Mouse (Mus musculus): Measurements from ENCODE around the gene Utp15. TPM values are rescaled to one million over a fixed set of nuclear protein-coding genes. Genes with fewer than 3 reads are reported as not detected.

Gene Utp15
- 15.7 and 19.0 TPM in 2 replicates for total RNA-seq (2021)
- long read RNA-seq, experiment 1, full-length matches to known transcripts = 16 of 20 reads
- long read RNA-seq, experiment 1, partial matches to known transcripts = 2 of 20 reads
- long read RNA-seq, experiment 1, other reads (novel, unspliced or antisense) = 2 of 20 reads
- long read RNA-seq, experiment 2, full-length matches to known transcripts = 17 of 19 reads
- long read RNA-seq, experiment 2, partial matches to known transcripts = 0 of 19 reads
- long read RNA-seq, experiment 2, other reads (novel, unspliced or antisense) = 2 of 19 reads

- peak; percentile 98 for DNase-seq
Measured at GRCm38 (mm10) chr13:98262636-98263457, at the start of gene Utp15, which contains the start of gene Ankra2. Gene Utp15 (minus strand): TSS chr13:98263041. Gene Ankra2 (plus strand): TSS chr13:98263074.

- DNase-seq = no peak
Measured at GRCm38 (mm10) chr13:98311597-98311996, 48.8 kb upstream of the Utp15 start.

- DNase-seq = no peak
Measured at GRCm38 (mm10) chr13:98308724-98309123, 45.9 kb upstream of the Utp15 start.

- DNase-seq = no peak
Measured at GRCm38 (mm10) chr13:98308004-98308403, 45.2 kb upstream of the Utp15 start.

- DNase-seq = no peak
Measured at GRCm38 (mm10) chr13:98306852-98307475, 44.1 kb upstream of the Utp15 start.

- DNase-seq = no peak
Measured at GRCm38 (mm10) chr13:98306393-98306792, 43.6 kb upstream of the Utp15 start.

- no peak for DNase-seq
Measured at GRCm38 (mm10) chr13:98305257-98305656, 42.4 kb upstream of the Utp15 start.

GRCm38 (mm10) chr13:98298833-98299758 is 36.3 kb upstream of the Utp15 start:
- peak; percentile 84 for DNase-seq

GRCm38 (mm10) chr13:98297883-98298482 is 35.1 kb upstream of the Utp15 start:
- DNase-seq = no peak

- no peak for DNase-seq
Measured at GRCm38 (mm10) chr13:98296072-98296471, 33.2 kb upstream of the Utp15 start.

- DNase-seq = no peak
Measured at GRCm38 (mm10) chr13:98291712-98292111, 28.9 kb upstream of the Utp15 start.

GRCm38 (mm10) chr13:98290719-98291118 is 27.9 kb upstream of the Utp15 start:
- no peak for DNase-seq

GRCm38 (mm10) chr13:98280990-98281650 is 18.3 kb upstream of the Utp15 start:
- DNase-seq = no peak

- no peak for DNase-seq
Measured at GRCm38 (mm10) chr13:98279686-98280085, 16.8 kb upstream of the Utp15 start, which contains the start of gene Gm21976. Gene Gm21976 (plus strand): TSS chr13:98279887.

- no peak for DNase-seq
Measured at GRCm38 (mm10) chr13:98277501-98277900, 14.7 kb upstream of the Utp15 start.

- DNase-seq = no peak
Measured at GRCm38 (mm10) chr13:98276253-98276652, 13.4 kb upstream of the Utp15 start.

GRCm38 (mm10) chr13:98275646-98276045 is 12.8 kb upstream of the Utp15 start:
- DNase-seq = peak; percentile 65

GRCm38 (mm10) chr13:98274023-98274422 is 11.2 kb upstream of the Utp15 start:
- DNase-seq = no peak

GRCm38 (mm10) chr13:98264111-98264510 is 1.3 kb upstream of the Utp15 start:
- no peak for DNase-seq

GRCm38 (mm10) chr13:98263458-98263987 is 682 bp upstream of the Utp15 start:
- DNase-seq = no peak

All from adrenal gland, postnatal 14 days (tissue).